Mouse (Mus musculus): Measurements from ENCODE around the gene Hecw2.

- TF ChIP-seq CTCF (IDR thresholded peaks at IDR 0.05; ENCODE audit: low read depth) = no peak
- TF ChIP-seq EP300 (optimal IDR thresholded peaks at IDR 0.05) = no peak
These were observed 413.7 kb downstream of the Hecw2 start for GRCm38 (mm10) chr1:53781311-53781710.
